Mouse (Mus musculus) hematopoietic stem cell, adult 5-6 weeks (primary cell): Measurements from ENCODE around the gene Sprr2a1. TPM values are rescaled to one million over a fixed set of nuclear protein-coding genes. Genes with fewer than 3 reads are reported as not detected.
A peak's percentile ranks its signal among the peaks of the same experiment; 100 is the strongest.
"Not testable (repeated sequence)": the region's sequence is repeated elsewhere in the genome, so short reads cannot be mapped to it uniquely, and the experiment has no call there.

Experiments
- ATAC-seq, 2 experiments: fragments of 125-278 bp in 1 of 2; replicated peaks in 1 of 2; 2 replicates each; pipeline ENCODE4 v1.8.0; 2016 to 2017; ENCODE audit warnings: inconsistent platforms in 2 of 2, mild to moderate bottlenecking in 2 of 2, moderate number of reproducible peaks in 2 of 2, low read depth in 1 of 2, moderate TSS enrichment in 1 of 2; ENCODE audit not compliant: low FRiP score in 2 of 2, poor library complexity in 2 of 2, severe bottlenecking in 2 of 2, insufficient read depth in 1 of 2, low TSS enrichment in 1 of 2
- total RNA-seq: library from RNA; stranded (forward); fragments of 172-1452, 232-1000 nt; gene quantifications from 2 replicates; pipeline ENCODE4 v1.2.3, GENCODE M21; 2017

Sprr2a1 gene
- total RNA-seq, 1 experiment from 2014 or later = not detected

- peak; percentile 25 to 40; a peak in 3 of 4 replicates for ATAC-seq
Observed at GRCm38 (mm10) chr3:92253860-92254259, 38.3 kb downstream of the Sprr2a1 start.

- ATAC-seq = not testable (repeated sequence)
Observed at GRCm38 (mm10) chr3:92258526-92258925, 42.9 kb downstream of the Sprr2a1 start.

- not testable (repeated sequence) for ATAC-seq
Observed at GRCm38 (mm10) chr3:92263462-92263861, 47.9 kb downstream of the Sprr2a1 start.

Other genes starting within 250 kb of the Sprr2a1 start
- gene Pglyrp3, start 201.2 kb upstream of the Sprr2a1 start, total RNA-seq = not detected in 2 replicates
- gene Lor, start 132.7 kb upstream of the Sprr2a1 start, total RNA-seq = not detected in 2 replicates
- not detected in 2 replicates for gene Prr9, start 91.9 kb upstream of the Sprr2a1 start, total RNA-seq
- gene Lelp1, start 73.1 kb upstream of the Sprr2a1 start, total RNA-seq = not detected in 2 replicates
- gene Sprr2a2, start 121 bp downstream of the Sprr2a1 start, total RNA-seq = 0.44 TPM in 1 of 2 replicates, not detected in the other
- gene Sprr2a3, start 69.6 kb downstream of the Sprr2a1 start, total RNA-seq = not detected in 2 replicates
- not detected in 2 replicates for gene Sprr2b, start 100.8 kb downstream of the Sprr2a1 start, total RNA-seq
- gene Sprr2d, start 123.3 kb downstream of the Sprr2a1 start, total RNA-seq = not detected in 2 replicates
- gene Sprr2e, start 136.3 kb downstream of the Sprr2a1 start, total RNA-seq = not detected in 2 replicates
- gene Sprr2f, start 149.4 kb downstream of the Sprr2a1 start, total RNA-seq = not detected in 2 replicates
- not detected in 2 replicates for gene Sprr2h, start 169.9 kb downstream of the Sprr2a1 start, total RNA-seq
- not detected in 2 replicates for gene Sprr2i, start 192.2 kb downstream of the Sprr2a1 start, total RNA-seq
- not detected in 2 replicates for gene Sprr2j-ps, start 202.3 kb downstream of the Sprr2a1 start, total RNA-seq
- gene Gm9774, start 213.6 kb downstream of the Sprr2a1 start, total RNA-seq = 1.0 and 1.6 TPM in 2 replicates
- not detected in 2 replicates for gene Sprr2k, start 216.8 kb downstream of the Sprr2a1 start, total RNA-seq
- not detected in 2 replicates for gene Sprr1b, start 223.0 kb downstream of the Sprr2a1 start, total RNA-seq
- gene Sprr3, start 242.9 kb downstream of the Sprr2a1 start, total RNA-seq = not detected in 2 replicates